Mouse (Mus musculus) induced T-regulatory cell, adult 2 months (primary cell): ENCODE data around the gene Notch3.
"Not testable (repeated sequence)": the region's sequence is repeated elsewhere in the genome, so short reads cannot be mapped to it uniquely, and the experiment has no call there.

ENCODE experiments used
- DNase-seq: peaks from one replicate; pipeline ENCODE4 v3.0.0-alpha.2; 2012; ENCODE audit warnings: low read depth

Gene Notch3

GRCm38 (mm10) chr17:32166687-32167086 lies at the start of gene Notch3:
Gene Notch3, minus strand, starts transcription at chr17:32166852.
- DNase-seq: peak; percentile 54

DNA sequence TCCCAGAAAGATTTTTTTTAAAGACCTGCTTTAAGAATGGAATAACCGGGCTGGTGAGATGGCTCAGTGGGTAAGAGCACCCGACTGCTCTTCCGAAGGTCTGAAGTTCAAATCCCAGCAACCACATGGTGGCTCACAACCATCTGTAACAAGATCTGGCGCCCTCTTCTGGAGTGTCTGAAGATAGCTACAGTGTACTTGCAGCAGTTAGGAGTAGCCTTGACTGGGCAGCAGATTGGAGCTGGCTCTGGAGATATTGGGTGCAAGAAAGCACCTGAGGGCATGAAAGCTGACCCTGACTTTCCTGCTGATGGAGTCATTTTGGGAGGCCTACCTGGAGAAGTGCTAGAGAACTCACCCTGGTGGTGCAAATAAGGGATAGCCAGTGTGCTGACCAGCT lies 48.9 kb upstream of the Notch3 start:
- DNase-seq: not testable (repeated sequence)

DNA sequence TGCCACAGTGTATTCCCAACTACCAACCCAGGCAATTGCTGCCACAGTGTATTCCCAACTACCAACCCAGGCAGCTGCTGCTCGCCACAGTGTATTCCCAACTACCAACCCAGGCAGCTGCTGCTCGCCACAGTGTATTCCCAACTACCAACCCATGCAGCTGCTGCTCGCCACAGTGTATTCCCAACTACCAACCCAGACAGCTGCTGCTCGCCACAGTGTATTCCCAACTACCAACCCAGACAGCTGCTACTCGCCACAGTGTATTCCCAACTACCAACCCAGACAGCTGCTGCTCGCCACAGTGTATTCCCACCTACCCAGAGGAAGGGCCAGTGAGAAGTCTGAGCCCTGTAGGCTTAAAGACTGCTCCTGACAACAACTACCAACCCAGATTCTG lies 44.9 kb upstream of the Notch3 start:
- not testable (repeated sequence) for DNase-seq

- peak; percentile 58 for DNase-seq
Observed at GRCm38 (mm10) chr17:32209752-32210151, 43.1 kb upstream of the Notch3 start.

DNA sequence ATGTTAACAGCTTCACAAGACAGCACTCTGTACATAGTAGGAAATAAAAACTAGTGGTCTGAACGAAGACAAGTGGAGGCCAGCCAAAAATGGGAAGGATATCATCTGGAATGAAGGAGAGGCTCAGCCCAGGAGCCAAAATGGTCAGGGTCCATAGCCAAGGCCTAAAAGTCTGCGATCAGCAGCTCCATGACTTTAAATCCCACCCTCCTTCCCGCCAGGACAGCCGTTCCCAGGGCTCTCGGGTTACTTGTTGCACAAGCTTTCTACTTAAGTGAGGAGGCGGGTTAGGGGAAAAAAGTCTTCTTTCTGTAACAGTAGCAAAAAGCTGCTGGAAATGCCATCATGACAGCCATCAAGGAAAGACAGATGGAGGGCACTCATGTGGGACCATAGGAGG lies 42.5 kb upstream of the Notch3 start:
- no peak for DNase-seq

GRCm38 (mm10) chr17:32207586-32208245 lies 41.1 kb upstream of the Notch3 start:
- no peak for DNase-seq

- no peak for DNase-seq
Observed at GRCm38 (mm10) chr17:32205345-32205744, 38.7 kb upstream of the Notch3 start.

GRCm38 (mm10) chr17:32202972-32203371 lies 36.3 kb upstream of the Notch3 start:
- DNase-seq: no peak

GRCm38 (mm10) chr17:32201086-32201485 lies 34.4 kb upstream of the Notch3 start:
- peak; percentile 29 for DNase-seq

DNA sequence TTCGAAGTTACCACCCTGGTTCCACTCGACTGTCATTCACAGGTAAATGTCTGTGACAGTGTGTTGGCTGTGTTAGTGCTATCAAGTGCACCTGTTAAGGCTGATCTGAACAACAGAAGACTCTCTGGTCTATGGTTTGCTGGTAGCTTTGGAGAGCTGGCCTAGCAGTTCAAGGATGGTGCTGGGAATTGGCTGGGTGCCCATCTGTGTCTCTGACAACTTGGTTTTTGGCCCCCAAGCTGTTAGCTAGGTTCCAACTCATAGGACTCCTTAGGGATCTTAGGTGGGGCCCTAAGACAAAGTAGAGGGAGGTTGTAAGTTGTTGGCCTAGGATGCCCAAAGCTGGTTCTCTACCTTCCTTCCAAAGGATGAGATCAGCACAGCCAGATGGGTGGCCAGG lies 33.1 kb upstream of the Notch3 start:
- no peak for DNase-seq

GRCm38 (mm10) chr17:32197156-32197555 lies 30.5 kb upstream of the Notch3 start:
- DNase-seq: no peak

GRCm38 (mm10) chr17:32195725-32196124 lies 29.1 kb upstream of the Notch3 start:
- DNase-seq: no peak

- no peak for DNase-seq
Observed at GRCm38 (mm10) chr17:32193010-32193409, 26.4 kb upstream of the Notch3 start.

- DNase-seq: peak; percentile 60
Observed at GRCm38 (mm10) chr17:32189850-32190249, 23.2 kb upstream of the Notch3 start.

DNA sequence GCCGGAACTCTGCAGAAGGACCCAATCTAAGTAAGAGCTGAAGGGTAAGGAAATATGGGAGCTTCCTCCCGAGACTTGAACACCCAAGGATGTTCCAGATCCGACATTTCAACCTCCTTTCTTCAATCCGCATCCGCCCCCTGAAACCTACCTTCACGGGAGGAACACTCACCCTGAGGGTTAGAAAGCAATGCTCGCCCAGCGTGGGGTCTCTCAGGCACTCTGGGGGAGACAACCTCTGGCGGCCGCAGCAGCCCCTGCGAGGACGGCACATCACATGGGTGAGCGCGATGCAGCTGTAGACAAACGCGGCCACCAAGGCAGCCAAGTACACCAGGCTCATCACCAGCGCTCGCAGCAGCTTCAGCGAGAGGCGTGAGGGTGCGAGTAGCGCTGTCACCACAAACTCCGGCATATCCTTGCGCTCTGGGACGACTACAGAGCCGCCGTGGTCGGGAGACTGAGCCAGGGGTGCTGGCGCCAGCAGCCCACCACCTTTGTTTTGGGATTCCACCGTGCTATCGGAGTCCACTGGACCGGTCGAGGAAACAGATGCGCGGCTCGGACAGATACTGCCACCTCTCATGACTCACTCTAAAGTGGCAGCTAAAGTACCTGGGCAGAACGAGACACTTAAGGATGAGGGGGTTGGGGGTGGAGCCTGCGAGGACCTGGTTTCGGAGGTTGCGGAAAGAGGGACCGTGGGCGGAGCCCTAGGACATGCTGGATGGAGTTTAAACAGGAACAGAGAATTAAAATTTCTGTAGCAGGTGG lies 22.4 kb upstream of the Notch3 start, which contains the start of gene Ephx3:
Gene Ephx3 (minus strand): TSS at position 687 of the 774 bp plus-strand sequence.
- peak; percentile 61 for DNase-seq

- no peak for DNase-seq
Observed at GRCm38 (mm10) chr17:32183017-32183416, 16.4 kb upstream of the Notch3 start.

DNA sequence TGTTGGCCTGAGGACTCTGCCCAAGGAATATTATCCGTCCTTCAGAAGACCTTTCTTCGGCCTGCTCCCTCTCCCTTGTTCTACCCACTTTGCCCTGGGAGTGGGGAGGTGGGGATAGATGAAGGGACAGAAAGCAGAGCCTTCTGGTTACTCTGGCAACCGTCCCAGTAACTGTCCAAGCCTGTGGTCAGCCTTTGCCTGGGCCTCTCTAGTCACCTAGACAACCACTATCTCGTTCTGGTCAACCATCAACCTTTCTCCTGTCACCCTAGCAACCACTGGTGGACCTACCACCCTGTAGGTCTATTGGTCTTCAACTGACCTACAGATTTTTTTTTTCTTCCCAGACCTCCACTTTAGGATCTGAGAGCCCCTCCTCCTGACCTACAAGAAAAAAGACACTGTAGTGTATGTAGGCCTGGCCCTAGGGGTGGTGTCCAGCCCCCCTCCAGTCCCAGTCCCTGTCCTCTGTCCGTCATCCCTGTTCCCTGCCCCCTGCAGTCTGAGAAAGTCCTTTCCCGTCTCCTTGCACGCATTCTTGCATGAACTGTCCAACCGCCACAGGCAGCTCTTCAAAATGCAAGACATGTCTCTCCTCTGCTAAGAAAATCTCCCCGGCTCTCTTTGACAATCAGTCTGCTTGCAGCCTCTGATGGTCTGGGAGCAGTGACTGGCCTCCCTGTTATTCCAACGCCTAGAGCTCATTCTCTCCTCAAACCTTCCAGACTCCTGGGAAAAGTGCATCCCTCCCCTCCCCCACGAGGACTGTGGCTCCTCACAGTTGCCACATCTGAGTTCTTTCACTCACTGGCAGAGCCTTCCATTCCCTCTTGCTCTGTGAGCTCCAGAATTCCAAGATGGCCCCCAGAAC lies 13.2 kb upstream of the Notch3 start:
- no peak for DNase-seq

GRCm38 (mm10) chr17:32176919-32177318 lies 10.3 kb upstream of the Notch3 start:
- DNase-seq: no peak

DNA sequence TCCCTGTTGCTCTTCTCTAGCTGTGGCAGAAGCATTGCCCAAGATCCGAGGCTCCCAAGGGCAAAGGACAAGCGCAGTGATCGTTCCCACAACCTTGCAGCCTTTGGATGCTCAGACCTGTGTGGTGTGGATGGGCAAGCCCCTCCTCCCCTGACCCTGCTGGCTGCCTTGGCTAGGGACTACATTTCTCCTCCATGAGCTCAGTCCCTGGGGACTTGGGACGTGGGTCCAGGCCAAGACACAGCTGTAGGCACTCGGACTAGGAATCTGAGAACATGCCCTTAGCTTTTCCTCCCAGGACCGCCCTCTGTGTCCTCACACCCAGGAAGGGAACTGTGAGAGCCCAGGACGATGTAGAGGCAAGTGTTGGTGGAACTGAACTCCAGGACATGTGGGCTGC lies 6.5 kb upstream of the Notch3 start:
- no peak for DNase-seq

DNA sequence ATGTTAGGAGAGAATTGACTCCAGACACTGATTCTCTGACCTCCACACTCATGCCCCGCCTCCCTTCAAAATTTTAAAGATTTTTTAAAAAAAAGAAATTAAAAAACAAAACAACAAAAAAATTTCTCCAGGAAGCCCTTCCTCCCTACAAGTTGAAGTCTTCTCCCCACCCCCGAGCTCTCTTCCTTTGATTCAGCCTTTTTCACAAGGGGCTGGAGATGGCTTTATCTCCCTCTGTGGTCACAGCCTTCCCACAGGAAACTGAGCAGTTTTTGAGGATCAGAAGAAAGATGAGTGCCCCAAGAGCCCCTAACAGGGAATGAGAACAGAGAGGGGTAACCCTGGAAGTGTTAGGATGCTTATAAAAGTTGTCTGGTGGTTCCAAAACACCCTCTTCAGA lies 5.8 kb upstream of the Notch3 start:
- DNase-seq: no peak

DNA sequence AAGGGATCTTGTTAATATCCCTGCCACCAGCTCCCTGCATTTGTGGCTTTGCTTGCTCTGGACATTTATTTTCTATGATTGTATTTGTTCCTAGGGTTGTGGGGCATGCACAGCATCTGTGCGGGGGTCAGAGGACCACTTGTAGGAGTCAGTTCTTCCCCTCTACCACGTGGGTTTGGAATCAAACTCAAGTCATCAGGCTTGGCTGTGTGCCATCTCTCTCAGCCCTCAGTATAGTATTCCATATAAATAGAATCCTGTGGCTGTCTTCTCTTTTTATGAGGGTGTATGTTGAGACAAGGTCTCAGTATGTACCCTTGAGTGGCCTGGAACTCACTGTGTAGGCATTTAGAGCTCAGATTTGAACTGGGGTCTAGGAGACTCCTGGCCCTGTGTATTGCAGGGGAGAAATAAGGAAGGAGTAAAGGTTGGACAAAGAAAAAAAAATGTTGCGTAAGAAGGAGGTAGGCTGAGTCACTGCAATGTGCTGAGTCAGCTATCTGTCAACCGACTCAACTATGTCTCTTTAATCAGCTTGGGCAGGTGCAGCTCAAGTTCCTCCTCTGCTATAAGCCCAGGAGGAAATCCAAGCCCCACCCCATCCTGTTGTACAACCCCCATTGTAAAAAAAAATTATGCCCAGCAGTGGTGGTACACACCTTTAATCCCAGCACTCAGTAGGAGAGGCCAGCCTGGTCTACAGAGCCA lies 3.0 kb upstream of the Notch3 start:
- no peak for DNase-seq
